Mouse (Mus musculus): ENCODE measurements around the gene Fiz1. TPM values are rescaled to one million over a fixed set of nuclear protein-coding genes. Genes with fewer than 3 reads are reported as not detected.

Gene Fiz1
- total RNA-seq, 2 experiments from 2014 or later, result 24.1 to 26.3 TPM

DNA sequence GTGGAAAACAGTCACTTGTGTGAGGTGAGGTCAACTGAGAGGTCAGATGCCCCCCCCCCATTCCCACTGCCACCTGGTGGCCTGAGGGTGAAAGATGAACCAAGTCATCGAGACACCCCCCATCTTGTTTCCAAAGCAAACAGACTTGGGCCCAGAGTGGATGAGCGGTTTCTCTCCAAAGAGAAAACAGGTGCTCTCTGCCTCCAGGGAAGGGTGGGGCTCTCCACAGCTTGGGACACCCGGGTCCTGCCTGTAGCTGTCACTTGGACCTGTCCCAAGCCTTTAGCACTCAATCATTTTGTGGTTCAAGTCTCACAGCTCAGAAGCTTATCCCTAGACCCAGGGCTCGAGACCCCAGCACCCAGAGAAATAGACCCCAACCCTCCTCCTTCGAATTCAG, 51.0 kb downstream of the Fiz1 start:
- no peak for DNase-seq (ENCODE audit: extremely low spot score in 1 of 2, low spot score in 2 of 2)
- intact Hi-C loops (cut with DNase I), result no loop called here
- H3K4me3 ChIP-seq, result no peak overlapping the region
- no peak overlapping the region for H3K27ac ChIP-seq
- no peak; the same call in 1 of the 2 replicates for TF ChIP-seq CTCF (IDR thresholded peaks at IDR 0.05)

DNA sequence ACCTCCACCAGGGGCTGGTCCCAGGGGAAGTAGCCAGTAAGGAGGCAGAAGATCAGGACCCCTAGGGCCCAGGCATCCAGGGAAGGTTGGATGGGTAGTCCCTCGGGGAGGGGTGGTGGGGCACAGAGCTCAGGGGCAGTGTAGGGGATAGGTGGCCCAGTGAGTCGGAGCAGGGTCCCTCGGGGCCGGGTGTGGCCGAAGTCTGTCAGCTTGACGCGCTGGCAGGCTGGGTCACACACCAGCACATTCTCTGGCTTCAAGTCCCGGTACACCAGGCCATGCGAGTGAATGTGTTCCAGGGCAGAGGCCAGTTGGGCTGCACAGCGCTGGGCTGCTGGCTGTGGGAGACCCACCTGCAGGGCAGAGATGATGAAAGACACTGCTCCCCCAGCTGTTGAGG, 57.1 kb downstream of the Fiz1 start:
- no peak overlapping the region for H3K27ac ChIP-seq
- DNase-seq (ENCODE audit: extremely low spot score in 1 of 2, low spot score in 2 of 2), result no peak
- H3K4me3 ChIP-seq, result no peak overlapping the region
- no peak for TF ChIP-seq CTCF (IDR thresholded peaks at IDR 0.05)
- intact Hi-C loops (cut with DNase I), result no loop called here

Other genes starting within 250 kb of the Fiz1 start
- not detected for gene Fam71e2, start 243.4 kb downstream of the Fiz1 start, total RNA-seq (2021)
- under 1 TPM; 0.36 to 0.58 TPM for gene Il11, start 231.8 kb downstream of the Fiz1 start, total RNA-seq (2021)
- gene Tmem190, start 231.8 kb downstream of the Fiz1 start, total RNA-seq (2021), result not detected
- 1 to 10 TPM; 2.5 to 4.0 TPM for gene Tmem238, start 225.0 kb downstream of the Fiz1 start, total RNA-seq (2021)
- 100 to 1,000 TPM; 421 to 437 TPM for gene Rpl28, start 221.8 kb downstream of the Fiz1 start, total RNA-seq (2021)
- gene Ube2s, start 202.1 kb downstream of the Fiz1 start, total RNA-seq (2021), result 100 to 1,000 TPM; 104 to 117 TPM
- gene Shisa7, start 170.0 kb downstream of the Fiz1 start, total RNA-seq (2021), result 100 to 1,000 TPM; 134 to 138 TPM
- gene Isoc2b, start 144.4 kb downstream of the Fiz1 start, total RNA-seq (2021), result 1 to 10 TPM; 6.9 to 9.3 TPM
- 10 to 100 TPM; 11.3 to 12.6 TPM for gene Isoc2a, start 137.5 kb downstream of the Fiz1 start, total RNA-seq (2021)
- under 1 TPM; 0.27 to 0.28 TPM for gene Gm36210, start 108.2 kb downstream of the Fiz1 start, total RNA-seq (2021)
- 10 to 100 TPM; 15.8 to 16.4 TPM for gene Zfp628, start 99.5 kb downstream of the Fiz1 start, total RNA-seq (2021)
- 100 to 1,000 TPM in 1 of 2 experiments, 10 to 100 TPM in 1; 99.7 to 109 TPM for gene Nat14, start 92.7 kb downstream of the Fiz1 start, total RNA-seq (2021)
- gene Ssc5d, start 88.9 kb downstream of the Fiz1 start, total RNA-seq (2021), result 1 to 10 TPM; 2.8 to 4.4 TPM
- gene Sbk2, start 50.3 kb downstream of the Fiz1 start, total RNA-seq (2021), result under 1 TPM in 1 of 2 experiments, not detected in 1; 0.91 TPM
- 1 to 10 TPM; 1.1 to 1.5 TPM for gene Sbk3, start 43.5 kb downstream of the Fiz1 start, total RNA-seq (2021)
- 10 to 100 TPM; 28.9 to 33.0 TPM for gene Zfp579, start 18.5 kb downstream of the Fiz1 start, total RNA-seq (2021)
- 1 to 10 TPM; 6.3 to 6.5 TPM for gene Zfp524, start 282 bp downstream of the Fiz1 start, total RNA-seq (2021)
- not detected for gene Gm44973, start 799 bp upstream of the Fiz1 start, total RNA-seq (2021)
- gene Zfp865, start 5.7 kb upstream of the Fiz1 start, total RNA-seq (2021), result 10 to 100 TPM; 36.3 to 40.3 TPM
- 10 to 100 TPM; 53.3 to 59.1 TPM for gene Ccdc106, start 5.9 kb upstream of the Fiz1 start, total RNA-seq (2021)
- gene 4632433K11Rik, start 19.4 kb upstream of the Fiz1 start, total RNA-seq (2021), result not detected
- 1 to 10 TPM; 4.2 to 5.5 TPM for gene Zfp784, start 23.7 kb upstream of the Fiz1 start, total RNA-seq (2021)
- gene Zfp580, start 36.8 kb upstream of the Fiz1 start, total RNA-seq (2021), result 10 to 100 TPM; 30.5 to 32.5 TPM
- gene U2af2, start 47.4 kb upstream of the Fiz1 start, total RNA-seq (2021), result 100 to 1,000 TPM; 183 to 187 TPM
- 100 to 1,000 TPM; 470 to 471 TPM for gene Epn1, start 65.5 kb upstream of the Fiz1 start, total RNA-seq (2021)
- gene Rfpl4, start 102.3 kb upstream of the Fiz1 start, total RNA-seq (2021), result not detected
- gene Rasl2-9, start 111.3 kb upstream of the Fiz1 start, total RNA-seq (2021), result under 1 TPM in 1 of 2 experiments, not detected in 1; 0.58 TPM
- not detected for gene Vmn1r55, start 135.0 kb upstream of the Fiz1 start, total RNA-seq (2021)
- gene Vmn1r56, start 182.1 kb upstream of the Fiz1 start, total RNA-seq (2021), result not detected
- not detected for gene Vmn1r57, start 203.8 kb upstream of the Fiz1 start, total RNA-seq (2021)

Measured in left cerebral cortex, adult 2 months (tissue).